Mouse (Mus musculus): ENCODE measurements around the gene Abtb1.
A peak's percentile ranks its signal among the peaks of the same experiment; 100 is the strongest.

Gene Abtb1

DNA sequence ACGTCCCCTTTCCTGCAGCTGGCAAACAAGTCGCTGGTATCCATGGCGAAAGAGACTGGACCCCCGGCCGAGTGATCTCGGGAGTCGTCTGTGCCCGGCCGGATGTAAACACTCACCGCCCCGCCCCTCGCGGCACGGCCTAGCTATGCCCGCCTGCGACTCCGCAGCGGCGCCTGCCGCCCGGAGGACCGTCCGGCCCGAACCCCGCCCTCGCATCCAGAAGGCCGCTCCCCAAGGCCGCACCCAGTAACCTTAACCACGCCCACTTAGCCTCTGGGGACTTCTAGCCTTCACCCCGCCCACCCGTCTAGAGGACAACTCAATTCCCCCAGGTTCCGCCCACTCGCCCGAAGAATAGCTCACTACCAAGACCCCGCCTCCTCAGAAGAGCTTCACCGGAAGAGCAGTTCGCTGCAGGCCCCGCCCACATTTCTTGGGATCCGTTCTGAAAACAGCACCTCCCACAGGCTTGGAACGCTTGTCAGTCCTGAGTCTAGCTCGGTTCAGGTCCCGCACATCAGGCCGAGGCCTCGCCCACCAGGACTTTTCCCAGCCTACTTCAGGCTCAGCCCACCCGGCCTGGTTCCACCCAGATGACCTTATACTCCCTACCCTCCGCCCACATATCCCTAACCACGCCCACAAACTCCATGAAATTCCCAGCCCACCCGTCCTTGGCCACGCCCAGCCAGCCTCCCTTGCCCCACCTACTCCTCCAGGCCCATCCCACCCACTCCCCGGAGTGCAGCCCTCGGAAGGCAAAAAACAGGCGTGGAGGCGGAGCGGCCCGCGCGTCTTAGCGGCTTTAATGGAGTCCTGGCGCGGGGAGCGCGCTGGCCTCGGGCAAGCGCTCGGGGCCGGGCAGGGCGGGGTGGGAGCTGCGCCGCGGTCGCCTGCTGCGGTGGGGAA, at the start of gene Abtb1:
Gene Abtb1, minus strand, starts transcription at position 204 of the 909 bp plus-strand sequence.
- peak; percentile 97 to 100 for DNase-seq (ENCODE audit: low spot score in 2 of 2)

DNA sequence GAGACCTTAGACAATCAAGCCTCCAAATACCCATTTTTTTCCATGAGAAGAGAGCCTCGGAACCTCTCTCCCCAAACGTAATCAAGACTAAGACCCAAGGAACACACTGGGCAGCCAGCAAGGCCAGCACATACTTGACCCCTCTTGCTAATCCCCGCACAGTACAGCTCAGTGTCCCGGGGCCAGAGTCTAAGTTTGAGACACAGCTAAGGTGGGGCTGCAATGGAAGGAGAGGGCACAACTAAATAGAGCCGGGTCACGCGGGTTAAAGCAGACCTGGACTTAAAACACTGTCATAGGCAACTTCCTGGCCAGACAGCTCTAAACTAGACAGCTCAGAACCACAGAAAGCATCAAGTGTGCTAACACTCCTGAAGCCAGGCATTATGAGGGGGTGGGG, 49.0 kb upstream of the Abtb1 start:
- no peak for DNase-seq (ENCODE audit: low spot score in 2 of 2)

DNA sequence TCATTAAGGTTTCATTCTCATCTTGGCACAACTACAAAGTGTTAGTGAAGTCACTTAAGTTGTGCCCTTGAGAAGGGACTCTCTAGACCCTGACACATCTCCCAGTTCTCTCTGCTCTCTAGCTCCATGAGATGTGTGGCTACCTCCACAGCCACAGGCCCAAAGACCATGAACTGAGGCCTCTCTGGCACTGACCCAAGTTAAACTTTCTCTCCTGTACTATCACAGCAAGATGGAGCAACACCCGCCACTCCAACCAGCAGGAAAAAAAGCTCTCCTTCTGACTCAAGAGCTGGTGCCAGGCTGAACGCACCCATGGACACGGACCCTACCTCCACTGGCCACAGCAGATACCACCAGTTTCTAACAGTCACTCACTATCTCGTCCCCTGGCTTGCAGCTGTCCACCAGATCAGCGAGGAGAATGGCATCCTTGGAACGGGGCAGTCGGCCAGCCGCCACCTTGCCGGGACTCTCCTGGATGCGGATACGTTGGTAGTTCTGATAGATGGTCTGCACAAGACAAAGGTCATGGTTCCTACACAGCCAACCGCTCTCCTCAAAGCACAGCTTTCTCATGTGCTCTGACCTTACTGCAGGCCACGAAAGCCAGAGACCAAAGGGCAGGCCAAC, 47.7 kb upstream of the Abtb1 start:
- no peak for DNase-seq (ENCODE audit: low spot score in 2 of 2)

GRCm38 (mm10) chr6:88886417-88886967, 44.7 kb upstream of the Abtb1 start:
- DNase-seq (ENCODE audit: low spot score in 2 of 2), result no peak

GRCm38 (mm10) chr6:88885644-88886416, 44.0 kb upstream of the Abtb1 start:
- DNase-seq (ENCODE audit: low spot score in 2 of 2), result no peak

GRCm38 (mm10) chr6:88884690-88885089, 42.9 kb upstream of the Abtb1 start:
- DNase-seq (ENCODE audit: low spot score in 2 of 2), result no peak

- DNase-seq (ENCODE audit: low spot score in 2 of 2), result no peak
Observed at GRCm38 (mm10) chr6:88884195-88884594, 42.4 kb upstream of the Abtb1 start.

- DNase-seq (ENCODE audit: low spot score in 2 of 2), result no peak
Observed at GRCm38 (mm10) chr6:88881334-88881733, 39.5 kb upstream of the Abtb1 start.

GRCm38 (mm10) chr6:88879471-88879870, 37.7 kb upstream of the Abtb1 start:
- no peak for DNase-seq (ENCODE audit: low spot score in 2 of 2)

DNA sequence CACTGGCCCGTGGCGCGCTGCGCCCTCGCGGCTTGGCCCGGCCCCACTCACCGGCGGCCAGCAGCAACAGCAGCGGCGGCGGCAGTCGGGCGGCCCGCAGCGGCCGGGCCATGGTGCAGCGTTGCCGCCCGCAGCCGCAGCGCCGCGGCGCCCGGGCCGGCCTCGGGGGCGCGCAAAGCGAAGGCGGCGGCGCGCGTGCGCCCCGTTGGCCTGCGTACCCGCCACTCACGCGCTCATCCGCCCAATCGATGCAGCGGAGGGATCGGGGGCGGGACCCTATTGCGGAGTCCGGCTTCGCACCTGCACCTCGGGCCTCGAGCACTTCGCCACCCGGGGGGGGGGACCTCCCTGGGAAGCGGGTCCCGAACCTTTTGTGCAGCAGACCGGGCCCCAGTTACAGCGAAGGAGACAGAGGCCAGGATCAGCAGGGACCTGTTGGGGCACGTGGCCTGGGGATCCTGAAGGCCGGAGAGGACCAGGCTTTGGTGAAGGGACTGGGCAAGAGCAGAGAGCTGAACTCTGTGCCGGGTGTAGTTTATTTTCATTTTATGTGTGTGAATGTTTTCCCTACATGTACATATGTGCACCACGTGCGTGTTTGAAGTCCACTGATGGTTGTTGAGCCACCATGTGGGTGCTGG, 33.2 kb upstream of the Abtb1 start, which contains the start of gene Podxl2:
Gene Podxl2, minus strand, starts transcription at position 177 of the 641 bp plus-strand sequence.
- peak in 1 of 2 experiments; percentile 64 for DNase-seq (ENCODE audit: low spot score in 2 of 2)

- DNase-seq (ENCODE audit: low spot score in 2 of 2), result no peak
Observed at GRCm38 (mm10) chr6:88873965-88874867, 32.4 kb upstream of the Abtb1 start.

DNA sequence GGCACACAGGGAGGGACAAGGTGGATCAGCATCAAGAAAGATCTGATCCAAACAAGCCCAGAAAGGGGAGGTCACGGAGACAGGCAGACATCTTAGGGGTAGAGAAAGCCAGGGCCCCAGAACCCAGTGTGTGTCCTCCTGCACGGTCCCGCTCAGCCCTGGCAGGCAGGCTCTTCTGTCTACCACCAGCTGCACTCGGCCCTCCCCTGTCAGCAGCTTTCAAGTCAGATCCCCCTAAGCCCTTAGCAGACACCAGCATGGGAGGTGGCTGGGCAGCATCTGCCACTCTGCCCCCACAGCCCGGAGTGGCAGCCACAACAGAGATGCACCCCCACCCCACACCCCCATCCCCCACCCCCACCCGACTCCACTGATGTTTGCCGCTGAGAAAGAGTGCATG, 31.0 kb upstream of the Abtb1 start:
- DNase-seq (ENCODE audit: low spot score in 2 of 2), result no peak

GRCm38 (mm10) chr6:88871546-88871945, 29.8 kb upstream of the Abtb1 start:
- no peak for DNase-seq (ENCODE audit: low spot score in 2 of 2)

GRCm38 (mm10) chr6:88870594-88870993, 28.8 kb upstream of the Abtb1 start:
- no peak for DNase-seq (ENCODE audit: low spot score in 2 of 2)

GRCm38 (mm10) chr6:88869459-88869858, 27.7 kb upstream of the Abtb1 start:
- DNase-seq (ENCODE audit: low spot score in 2 of 2), result no peak

GRCm38 (mm10) chr6:88865704-88866103, 23.9 kb upstream of the Abtb1 start:
- no peak for DNase-seq (ENCODE audit: low spot score in 2 of 2)

GRCm38 (mm10) chr6:88860914-88861313, 19.1 kb upstream of the Abtb1 start:
- peak in 1 of 2 experiments; percentile 44 for DNase-seq (ENCODE audit: low spot score in 2 of 2)

GRCm38 (mm10) chr6:88858341-88858740, 16.6 kb upstream of the Abtb1 start:
- no peak for DNase-seq (ENCODE audit: low spot score in 2 of 2)

GRCm38 (mm10) chr6:88857830-88858229, 16.0 kb upstream of the Abtb1 start:
- no peak for DNase-seq (ENCODE audit: low spot score in 2 of 2)

- DNase-seq (ENCODE audit: low spot score in 2 of 2), result no peak
Observed at GRCm38 (mm10) chr6:88857249-88857648, 15.5 kb upstream of the Abtb1 start.

Data from spleen, postnatal 10 days (tissue).